ENCODE assay signal across 44 mouse cellular contexts in genomic region chr15:100268916-100269315, GRCm38 (mm10). TPM values are rescaled to one million over a fixed set of nuclear protein-coding genes. Genes with fewer than 3 reads are reported as not detected.
"Had no signal": no experiment of that assay in that cellular context is flagged by ENCODE, and none has a peak within 500 bp of the region (broad histone marks: within the 10 kb centered on the region; RNA-seq: fewer than 3 reads in every experiment).

No protein-coding gene starts in this region.

- H3K36me3 ChIP-seq: heart, embryonic 10.5 days; heart, embryonic 13.5 days; heart, embryonic 15.5 days; hindbrain, embryonic 12.5 days; intestine, embryonic 15.5 days; limb, embryonic 13.5 days; limb, embryonic 15.5 days; liver, embryonic 12.5 days had no signal

- H3K27ac ChIP-seq: heart, embryonic 10.5 days; heart, embryonic 13.5 days; heart, embryonic 15.5 days; hindbrain, embryonic 12.5 days; hindbrain, embryonic 14.5 days; intestine, embryonic 15.5 days; limb, embryonic 13.5 days; limb, embryonic 15.5 days; liver, embryonic 12.5 days; liver, embryonic 14.5 days had no signal

- H3K4me3 ChIP-seq: heart, embryonic 10.5 days; heart, embryonic 13.5 days; heart, embryonic 15.5 days; hindbrain, embryonic 12.5 days; intestine, embryonic 15.5 days; limb, embryonic 13.5 days; limb, embryonic 15.5 days; liver, embryonic 12.5 days had no signal

- H3K9me3 ChIP-seq: heart, embryonic 10.5 days; heart, embryonic 13.5 days; heart, embryonic 15.5 days; hindbrain, embryonic 12.5 days; intestine, embryonic 15.5 days; limb, embryonic 15.5 days; liver, embryonic 12.5 days had no signal

- H3K4me1 ChIP-seq: heart, embryonic 10.5 days; heart, embryonic 13.5 days; heart, embryonic 15.5 days; hindbrain, embryonic 12.5 days; intestine, embryonic 15.5 days; limb, embryonic 13.5 days; limb, embryonic 15.5 days; liver, embryonic 12.5 days had no signal

- H3K27me3 ChIP-seq: heart, embryonic 15.5 days; intestine, embryonic 15.5 days; limb, embryonic 13.5 days; limb, embryonic 15.5 days; liver, embryonic 12.5 days had no signal

- H3K9ac ChIP-seq: heart, embryonic 13.5 days; heart, embryonic 15.5 days; hindbrain, embryonic 12.5 days; hindbrain, embryonic 14.5 days; intestine, embryonic 15.5 days; limb, embryonic 13.5 days; limb, embryonic 15.5 days; liver, embryonic 12.5 days; liver, embryonic 14.5 days had no signal

- DNase-seq: gastrocnemius, postnatal 14 days; gastrocnemius, postnatal 36 days; heart, adult 18-20 months; heart, postnatal 14 days; heart, postnatal 36 days; kidney, adult 18-20 months; kidney, adult 8-10 months; kidney, postnatal 10 days; kidney, postnatal 36 days; layer of hippocampus, adult 9-11 months; layer of hippocampus, postnatal 36 days; left cerebral cortex, postnatal 4 days had no signal

RNA-seq across cellular contexts. Expression of gene Tmprss12, which starts 11.7 kb away (rescaled TPM):
- total RNA-seq: gastrocnemius, adult 18-20 months; gastrocnemius, adult 8-10 months; gastrocnemius, postnatal 14 days; gastrocnemius, postnatal 36 days; heart, adult 18-20 months; heart, adult 8-10 months; heart, postnatal 14 days; heart, postnatal 36 days; hematopoietic stem cell, adult 5-6 weeks; layer of hippocampus, adult 18-20 months; layer of hippocampus, adult 8-10 months; layer of hippocampus, postnatal 14 days; layer of hippocampus, postnatal 36 days; left cerebral cortex, adult 18-20 months; left cerebral cortex, adult 8-10 months; left cerebral cortex, postnatal 10 days; left cerebral cortex, postnatal 25 days; left cerebral cortex, postnatal 4 days; liver, adult 2 months had no signal
- polyA plus RNA-seq: gonadal fat pad, adult 2 months; heart, embryonic 10.5 days; heart, embryonic 13.5 days; heart, embryonic 15.5 days; heart, postnatal 0 days; hindbrain, embryonic 12.5 days; hindbrain, embryonic 14.5 days; hindbrain, embryonic 16.5 days; inflammation-experienced regulatory T-cells, adult 6 months; intestine, embryonic 15.5 days; intestine, postnatal 0 days; kidney, embryonic 14.5 days; kidney, embryonic 16.5 days; large intestine, adult 2 months; limb, embryonic 11.5 days; limb, embryonic 13.5 days; limb, embryonic 15.5 days; liver, adult 2 months; liver, embryonic 12.5 days; liver, embryonic 14.5 days; liver, embryonic 16.5 days had no signal
